Mouse (Mus musculus): ENCODE measurements around the gene Usp37. TPM values are rescaled to one million over a fixed set of nuclear protein-coding genes. Genes with fewer than 3 reads are reported as not detected.

The Usp37 gene
- polyA plus RNA-seq, 2 experiments = 4.4 to 11.4 TPM

DNA sequence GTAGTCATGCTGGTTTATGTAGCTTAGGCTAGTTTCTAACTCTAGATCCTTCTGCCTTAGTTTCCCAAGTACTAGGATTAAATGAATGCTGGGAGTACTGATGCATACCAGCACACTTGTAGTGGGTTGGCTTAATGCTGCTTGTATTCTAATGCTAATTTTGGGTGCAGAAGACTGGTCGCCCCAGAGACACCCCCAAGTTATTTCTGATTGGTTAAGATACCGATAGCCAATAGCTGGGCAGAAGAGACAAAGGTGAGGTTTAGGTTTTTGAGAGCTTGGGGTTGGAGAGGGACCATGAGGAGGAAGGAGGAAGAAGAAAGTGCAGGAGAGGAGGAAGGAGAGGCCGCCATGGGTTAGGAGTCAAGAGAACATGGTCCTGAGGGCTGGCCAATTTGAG lies 38.5 kb upstream of the Usp37 start:
- 68% methylated on average over 3 of the region's 3 CpGs for WGBS (ENCODE audit: insufficient replicate concordance)

GRCm38 (mm10) chr1:74569739-74570719 lies 25.9 kb upstream of the Usp37 start:
- peaks cover 56% of the 10 kb centered on the region for H3K36me3 ChIP-seq (replicated peaks; ENCODE audit: control insufficient read depth, insufficient read depth, low read depth)
- ATAC-seq (ENCODE audit: insufficient read depth) (no peak), DNase-seq (ENCODE audit: low read depth in 3 of 3, low spot score in 3 of 3) (no peak)
- H3K9me3 ChIP-seq (ENCODE audit: control insufficient read depth, low read length) = no peaks in the 10 kb centered on the region
- H3K27ac ChIP-seq = no peak overlapping the region
- TF ChIP-seq CTCF (IDR thresholded peaks at IDR 0.05; ENCODE audit: low read depth) = 0 out of 2 replicates have a peak, but pooled peaks have one; percentile 18
- no peak for TF ChIP-seq EP300 (IDR thresholded peaks at IDR 0.05; ENCODE audit: low read depth)
- H3K27me3 ChIP-seq (ENCODE audit: control insufficient read depth, insufficient read depth, low read length) = no peaks in the 10 kb centered on the region
- H3K4me2 ChIP-seq (ENCODE audit: low read depth) = no peak overlapping the region
- no peak overlapping the region for H3K9ac ChIP-seq (replicated peaks)
- no peaks in the 10 kb centered on the region for H3K4me1 ChIP-seq (replicated peaks; ENCODE audit: control insufficient read depth in 2 of 2, insufficient read depth in 2 of 2, low read length in 1 of 2)
- no peak overlapping the region for H3K4me3 ChIP-seq (ENCODE audit: insufficient read depth in 1 of 2, low read depth in 2 of 2, low read length in 2 of 2)
- 81% methylated on average over 29 of the region's 29 CpGs for whole genome bisulfite sequencing (ENCODE audit: insufficient replicate concordance)

More for the DNA sequence above, 38.5 kb upstream of the Usp37 start:
- no peaks in the 10 kb centered on the region for H3K9me3 ChIP-seq (ENCODE audit: control insufficient read depth, low read length)
- peaks cover 14 to 17% of the 10 kb centered on the region in 2 experiments for H3K4me1 ChIP-seq (replicated peaks; ENCODE audit: control insufficient read depth in 2 of 2, insufficient read depth in 2 of 2, low read length in 1 of 2)
- peaks cover 6% of the 10 kb centered on the region for H3K36me3 ChIP-seq (replicated peaks; ENCODE audit: control insufficient read depth, insufficient read depth, low read depth)
- H3K4me2 ChIP-seq (ENCODE audit: low read depth) = no peak overlapping the region
- H3K27ac ChIP-seq = no peak overlapping the region
- no peak for TF ChIP-seq CTCF (IDR thresholded peaks at IDR 0.05; ENCODE audit: low read depth)
- no peaks in the 10 kb centered on the region for H3K27me3 ChIP-seq (ENCODE audit: control insufficient read depth, insufficient read depth, low read length)
- ATAC-seq (ENCODE audit: insufficient read depth) = no peak
- no peak overlapping the region for H3K9ac ChIP-seq (replicated peaks)
- no peak overlapping the region for H3K4me3 ChIP-seq (ENCODE audit: insufficient read depth in 1 of 2, low read depth in 2 of 2, low read length in 2 of 2)
- DNase-seq (ENCODE audit: low read depth in 3 of 3, low spot score in 3 of 3) = no peak

DNA sequence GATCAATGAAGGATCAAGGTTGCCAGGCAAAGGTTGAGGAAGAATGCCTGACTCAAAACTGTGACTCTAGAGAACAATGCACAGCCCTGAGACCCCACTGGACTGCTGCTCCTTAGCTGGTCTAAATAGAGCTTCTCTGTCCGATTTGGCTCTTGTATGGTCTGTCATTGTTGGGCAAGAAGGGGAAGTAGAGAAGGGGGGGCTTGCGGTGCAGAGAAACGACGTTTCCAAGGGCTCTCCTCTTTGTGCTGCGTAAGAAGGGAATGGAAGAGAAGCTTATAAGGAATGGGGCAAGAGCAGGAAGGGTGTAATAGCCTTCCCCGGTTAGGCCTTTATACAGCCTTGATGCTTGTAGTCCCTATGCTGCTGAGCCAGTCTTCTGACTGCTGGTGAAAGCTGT lies 21.8 kb upstream of the Usp37 start:
- H3K4me1 ChIP-seq (replicated peaks; ENCODE audit: control insufficient read depth in 2 of 2, insufficient read depth in 2 of 2, low read length in 1 of 2) = no peaks in the 10 kb centered on the region
- no peak overlapping the region for H3K9ac ChIP-seq (replicated peaks)
- 64% methylated on average over 6 of the region's 6 CpGs for WGBS (ENCODE audit: insufficient replicate concordance)
- no peaks in the 10 kb centered on the region for H3K9me3 ChIP-seq (ENCODE audit: control insufficient read depth, low read length)
- H3K36me3 ChIP-seq (replicated peaks; ENCODE audit: control insufficient read depth, insufficient read depth, low read depth) = peaks cover 30% of the 10 kb centered on the region
- no peak for ATAC-seq (ENCODE audit: insufficient read depth)
- H3K27me3 ChIP-seq (ENCODE audit: control insufficient read depth, insufficient read depth, low read length) = no peaks in the 10 kb centered on the region
- no peak overlapping the region for H3K4me2 ChIP-seq (ENCODE audit: low read depth)
- DNase-seq (ENCODE audit: low read depth in 3 of 3, low spot score in 3 of 3) = no peak
- H3K4me3 ChIP-seq (ENCODE audit: insufficient read depth in 1 of 2, low read depth in 2 of 2, low read length in 2 of 2) = no peak overlapping the region
- no peak for TF ChIP-seq CTCF (IDR thresholded peaks at IDR 0.05; ENCODE audit: low read depth)
- no peak for TF ChIP-seq EP300 (IDR thresholded peaks at IDR 0.05; ENCODE audit: low read depth)
- no peak overlapping the region for H3K27ac ChIP-seq

- no peak for DNase-seq (ENCODE audit: low read depth in 3 of 3, low spot score in 3 of 3)
- no peak for ATAC-seq (ENCODE audit: insufficient read depth)
- H3K4me3 ChIP-seq (ENCODE audit: insufficient read depth in 1 of 2, low read depth in 2 of 2, low read length in 2 of 2) = no peak overlapping the region
- no peak overlapping the region for H3K9ac ChIP-seq (replicated peaks)
- WGBS (ENCODE audit: insufficient replicate concordance) = 54% methylated on average over 5 of the region's 5 CpGs
- no peak for TF ChIP-seq CTCF (IDR thresholded peaks at IDR 0.05; ENCODE audit: low read depth)
- TF ChIP-seq EP300 (IDR thresholded peaks at IDR 0.05; ENCODE audit: low read depth) = no peak
- no peaks in the 10 kb centered on the region for H3K27me3 ChIP-seq (ENCODE audit: control insufficient read depth, insufficient read depth, low read length)
- H3K36me3 ChIP-seq (replicated peaks; ENCODE audit: control insufficient read depth, insufficient read depth, low read depth) = no peaks in the 10 kb centered on the region
- H3K27ac ChIP-seq = no peak overlapping the region
- H3K4me2 ChIP-seq (ENCODE audit: low read depth) = no peak overlapping the region
- H3K9me3 ChIP-seq (ENCODE audit: control insufficient read depth, low read length) = no peaks in the 10 kb centered on the region
- no peaks in the 10 kb centered on the region for H3K4me1 ChIP-seq (replicated peaks; ENCODE audit: control insufficient read depth in 2 of 2, insufficient read depth in 2 of 2, low read length in 1 of 2)
Observed at GRCm38 (mm10) chr1:74559061-74559460, 15.0 kb upstream of the Usp37 start.

- Histone ChIP-seq H3K36me3 (replicated peaks; ENCODE audit: control insufficient read depth, insufficient read depth, low read depth) (no peaks in the 10 kb centered on the region), H3K9ac (replicated peaks) (no peak within 1 kb of the TSS), H3K4me3 (ENCODE audit: insufficient read depth in 1 of 2, low read depth in 2 of 2, low read length in 2 of 2) (no peak within 1 kb of the TSS), H3K4me2 (ENCODE audit: low read depth) (no peak within 1 kb of the TSS), H3K9me3 (ENCODE audit: control insufficient read depth, low read length) (no peaks in the 10 kb centered on the region), H3K4me1 (replicated peaks; ENCODE audit: control insufficient read depth in 2 of 2, insufficient read depth in 2 of 2, low read length in 1 of 2) (no peaks in the 10 kb centered on the region), H3K27ac (no peak within 1 kb of the TSS), H3K27me3 (ENCODE audit: control insufficient read depth, insufficient read depth, low read length) (no peaks in the 10 kb centered on the region)
- TF ChIP-seq CTCF (IDR thresholded peaks at IDR 0.05; ENCODE audit: low read depth) (no peak), EP300 (IDR thresholded peaks at IDR 0.05; ENCODE audit: low read depth) (no peak)
- ATAC-seq (ENCODE audit: insufficient read depth) (no peak), DNase-seq (ENCODE audit: low read depth in 3 of 3, low spot score in 3 of 3) (no peak)
- 10% methylated on average over 6 of the region's 6 CpGs for WGBS (ENCODE audit: insufficient replicate concordance)
Observed at GRCm38 (mm10) chr1:74542451-74542961, 1.6 kb downstream of the Usp37 start, which contains the start of gene Plcd4. Gene Plcd4 (plus strand): TSS chr1:74542888.

All from liver, embryonic 14.5 days (tissue).